Mouse (Mus musculus) heart, adult 2 months (tissue): ENCODE measurements around the gene Csnk1g1.

ENCODE experiments used
- CTCF ChIP-seq: fragments of 200-600 bp; IDR thresholded peaks from 2 replicates; pipeline ENCODE4 v1.8.1; 2022; ENCODE audit warnings: antibody characterized with exemption, mild to moderate bottlenecking, moderate library complexity
- POLR2A ChIP-seq: fragments of 200-500 bp; IDR thresholded peaks from 2 replicates; pipeline ENCODE4 v1.6.1; 2011; ENCODE audit warnings: mild to moderate bottlenecking, low read depth, low read length, control low read depth; ENCODE audit not compliant: insufficient read depth

DNA sequence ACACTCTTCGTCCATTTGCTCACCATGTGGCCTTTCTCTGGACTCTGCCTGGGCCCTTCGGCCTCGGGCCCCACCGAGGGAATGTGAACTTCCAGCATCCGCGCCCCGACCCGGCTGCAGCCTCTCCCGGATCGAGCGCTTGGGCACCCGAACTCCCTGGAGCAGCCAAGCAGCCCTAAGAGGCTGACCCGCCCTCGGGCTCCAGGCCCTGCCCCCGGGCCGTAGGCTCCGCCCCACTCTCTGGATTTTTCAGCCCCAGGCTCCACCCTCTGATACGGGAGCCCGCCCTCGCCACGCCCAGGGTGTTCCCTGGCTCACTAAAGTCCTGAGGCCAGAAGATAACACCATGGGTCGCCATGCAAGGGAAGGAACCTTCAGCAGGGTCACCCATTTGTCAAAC, 160.9 kb downstream of the Csnk1g1 start, which contains the start of gene Snx22:
- no peak for TF ChIP-seq POLR2A
- TF ChIP-seq CTCF = no peak
